Mouse (Mus musculus): Measurements from ENCODE around the gene Defb25. TPM values are rescaled to one million over a fixed set of nuclear protein-coding genes. Genes with fewer than 3 reads are reported as not detected.
"Not testable (repeated sequence)": the region's sequence is repeated elsewhere in the genome, so short reads cannot be mapped to it uniquely, and the experiment has no call there.

The Defb25 gene
- 3.0 and 4.9 TPM in 2 replicates for polyA plus RNA-seq (2015; fragmentation: Nextera tagmentation; extraction: Ambion mirVana)

GRCm38 (mm10) chr2:152622953-152623352 lies at the start of gene Defb25:
Gene Defb25 (minus strand): TSS chr2:152623053.
- Histone ChIP-seq H3K9me3 (ENCODE audit: low read length) (no peaks in the 10 kb centered on the region), H3K36me3 (ENCODE audit: insufficient read depth, low read length) (no peaks in the 10 kb centered on the region), H3K4me3 (ENCODE audit: low read depth, low read length) (no peak within 1 kb of the TSS), H3K27me3 (replicated peaks; ENCODE audit: insufficient read depth, low read length) (no peaks in the 10 kb centered on the region), H3K4me2 (replicated peaks; ENCODE audit: low read depth, low read length) (no peak within 1 kb of the TSS), H3K4me1 (ENCODE audit: insufficient read depth, low read depth, low read length) (no peaks in the 10 kb centered on the region), H3K9ac (replicated peaks; ENCODE audit: low read depth) (no peak within 1 kb of the TSS), H3K27ac (ENCODE audit: low read length) (no peak within 1 kb of the TSS)
- TF ChIP-seq EP300 (IDR thresholded peaks at IDR 0.05) (no peak), CTCF (IDR thresholded peaks at IDR 0.05) (no peak)
- DNase-seq (ENCODE audit: low spot score) (no peak), ATAC-seq (no peak)
- WGBS = 75% methylated on average over 7 of the region's 7 CpGs

GRCm38 (mm10) chr2:152672166-152672565 lies 49.3 kb upstream of the Defb25 start:
- Histone ChIP-seq H3K36me3 (ENCODE audit: insufficient read depth, low read length) (peaks cover 4% of the 10 kb centered on the region; the same call in 1 of the 2 replicates), H3K9ac (replicated peaks; ENCODE audit: low read depth) (0 out of 2 replicates have a peak overlapping the region, but pooled peaks have one; percentile 19), H3K4me3 (ENCODE audit: low read depth, low read length) (no peak overlapping the region), H3K27ac (ENCODE audit: low read length) (no peak overlapping the region), H3K4me1 (ENCODE audit: insufficient read depth, low read depth, low read length) (peaks cover 27% of the 10 kb centered on the region), H3K4me2 (replicated peaks; ENCODE audit: low read depth, low read length) (0 out of 2 replicates have a peak overlapping the region, but pooled peaks have one; percentile 88), H3K9me3 (ENCODE audit: low read length) (no peaks in the 10 kb centered on the region), H3K27me3 (replicated peaks; ENCODE audit: insufficient read depth, low read length) (no peaks in the 10 kb centered on the region)
- no peak for TF ChIP-seq EP300 (IDR thresholded peaks at IDR 0.05)
- no peak for TF ChIP-seq CTCF (IDR thresholded peaks at IDR 0.05)
- no peak for DNase-seq (ENCODE audit: low spot score)
- no peak for ATAC-seq
- 66% methylated on average over 12 of the region's 12 CpGs for WGBS

GRCm38 (mm10) chr2:152671642-152671999 lies 48.8 kb upstream of the Defb25 start:
- peak; percentile 88 for DNase-seq (ENCODE audit: low spot score)
- WGBS = 9% methylated on average over 5 of the region's 5 CpGs
- Histone ChIP-seq H3K4me1 (ENCODE audit: insufficient read depth, low read depth, low read length) (peaks cover 27% of the 10 kb centered on the region), H3K4me2 (replicated peaks; ENCODE audit: low read depth, low read length) (peak overlapping the region; percentile 88), H3K9me3 (ENCODE audit: low read length) (no peaks in the 10 kb centered on the region), H3K4me3 (ENCODE audit: low read depth, low read length) (no peak overlapping the region), H3K27ac (ENCODE audit: low read length) (no peak overlapping the region), H3K36me3 (ENCODE audit: insufficient read depth, low read length) (peaks cover 4% of the 10 kb centered on the region; the same call in 1 of the 2 replicates), H3K9ac (replicated peaks; ENCODE audit: low read depth) (0 out of 2 replicates have a peak overlapping the region, but pooled peaks have one; percentile 19), H3K27me3 (replicated peaks; ENCODE audit: insufficient read depth, low read length) (no peaks in the 10 kb centered on the region)
- ATAC-seq = peak; percentile 71
- TF ChIP-seq CTCF (IDR thresholded peaks at IDR 0.05) = peak; percentile 77
- TF ChIP-seq EP300 (IDR thresholded peaks at IDR 0.05) = 0 out of 2 replicates have a peak, but pooled peaks have one; percentile 10

GRCm38 (mm10) chr2:152670983-152671641 lies 48.3 kb upstream of the Defb25 start:
- Histone ChIP-seq H3K9me3 (ENCODE audit: low read length) (no peaks in the 10 kb centered on the region), H3K36me3 (ENCODE audit: insufficient read depth, low read length) (peaks cover 4% of the 10 kb centered on the region; the same call in 1 of the 2 replicates), H3K4me1 (ENCODE audit: insufficient read depth, low read depth, low read length) (peaks cover 27% of the 10 kb centered on the region), H3K4me3 (ENCODE audit: low read depth, low read length) (peak overlapping the region; percentile 80; the same call in 1 of the 2 replicates), H3K4me2 (replicated peaks; ENCODE audit: low read depth, low read length) (peak overlapping the region; percentile 88), H3K27me3 (replicated peaks; ENCODE audit: insufficient read depth, low read length) (no peaks in the 10 kb centered on the region), H3K9ac (replicated peaks; ENCODE audit: low read depth) (peak overlapping the region; percentile 19; the same call in 1 of the 2 replicates), H3K27ac (ENCODE audit: low read length) (peak overlapping the region; percentile 11; the same call in 1 of the 2 replicates)
- no peak for ATAC-seq
- WGBS = 34% methylated on average over 9 of the region's 9 CpGs
- no peak for DNase-seq (ENCODE audit: low spot score)
- TF ChIP-seq EP300 (IDR thresholded peaks at IDR 0.05) (no peak), CTCF (IDR thresholded peaks at IDR 0.05) (no peak)

GRCm38 (mm10) chr2:152669639-152670484 lies 47.0 kb upstream of the Defb25 start:
- Histone ChIP-seq H3K4me1 (ENCODE audit: insufficient read depth, low read depth, low read length) (peaks cover 27% of the 10 kb centered on the region), H3K9ac (replicated peaks; ENCODE audit: low read depth) (peak overlapping the region; percentile 77), H3K27ac (ENCODE audit: low read length) (peak overlapping the region; percentile 86), H3K9me3 (ENCODE audit: low read length) (no peaks in the 10 kb centered on the region), H3K27me3 (replicated peaks; ENCODE audit: insufficient read depth, low read length) (no peaks in the 10 kb centered on the region), H3K4me2 (replicated peaks; ENCODE audit: low read depth, low read length) (peak overlapping the region; percentile 88), H3K4me3 (ENCODE audit: low read depth, low read length) (peak overlapping the region; percentile 80), H3K36me3 (ENCODE audit: insufficient read depth, low read length) (no peaks in the 10 kb centered on the region)
- ATAC-seq = peak; percentile 59
- no peak for TF ChIP-seq EP300 (IDR thresholded peaks at IDR 0.05)
- no peak for TF ChIP-seq CTCF (IDR thresholded peaks at IDR 0.05)
- peak; percentile 29 for DNase-seq (ENCODE audit: low spot score)
- WGBS = 1% methylated on average over 37 of the region's 46 CpGs

GRCm38 (mm10) chr2:152669256-152669638 lies 46.4 kb upstream of the Defb25 start, which contains the start of gene H13:
Gene H13 (plus strand): TSS chr2:152669461.
- peak within 1 kb of the TSS; percentile 86 for H3K27ac ChIP-seq (ENCODE audit: low read length)
- H3K9ac ChIP-seq (replicated peaks; ENCODE audit: low read depth) = peak within 1 kb of the TSS; percentile 77
- no peaks in the 10 kb centered on the region for H3K27me3 ChIP-seq (replicated peaks; ENCODE audit: insufficient read depth, low read length)
- H3K36me3 ChIP-seq (ENCODE audit: insufficient read depth, low read length) = no peaks in the 10 kb centered on the region
- H3K4me2 ChIP-seq (replicated peaks; ENCODE audit: low read depth, low read length) = peak within 1 kb of the TSS; percentile 88
- peak within 1 kb of the TSS; percentile 80 for H3K4me3 ChIP-seq (ENCODE audit: low read depth, low read length)
- ATAC-seq (peak; percentile 91), DNase-seq (ENCODE audit: low spot score) (peak; percentile 97)
- WGBS = under 1% methylated on average over 35 of the region's 35 CpGs
- H3K4me1 ChIP-seq (ENCODE audit: insufficient read depth, low read depth, low read length) = peaks cover 26% of the 10 kb centered on the region
- no peaks in the 10 kb centered on the region for H3K9me3 ChIP-seq (ENCODE audit: low read length)
- TF ChIP-seq CTCF (IDR thresholded peaks at IDR 0.05) = peak; percentile 99
- no peak for TF ChIP-seq EP300 (IDR thresholded peaks at IDR 0.05)

GRCm38 (mm10) chr2:152666191-152666590 lies 43.3 kb upstream of the Defb25 start:
- not testable (repeated sequence) for ATAC-seq; H3K9me3 ChIP-seq (ENCODE audit: low read length); H3K4me1 ChIP-seq (ENCODE audit: insufficient read depth, low read depth, low read length); H3K9ac ChIP-seq (replicated peaks; ENCODE audit: low read depth); H3K36me3 ChIP-seq (ENCODE audit: insufficient read depth, low read length); H3K27ac ChIP-seq (ENCODE audit: low read length); H3K4me2 ChIP-seq (replicated peaks; ENCODE audit: low read depth, low read length); H3K27me3 ChIP-seq (replicated peaks; ENCODE audit: insufficient read depth, low read length); DNase-seq (ENCODE audit: low spot score); H3K4me3 ChIP-seq (ENCODE audit: low read depth, low read length)
- 61% methylated on average over 3 of the region's 3 CpGs for WGBS

Data from lung, postnatal 0 days (tissue).